Mouse (Mus musculus) thymus, postnatal 0 days (tissue): ENCODE measurements around the gene Fgd6. TPM values are rescaled to one million over a fixed set of nuclear protein-coding genes. Genes with fewer than 3 reads are reported as not detected.

Experiments
- DNase-seq: peaks from one replicate; pipeline ENCODE4 v3.0.0-alpha.2; 2015; ENCODE audit warnings: low spot score
- polyA plus RNA-seq: library from polyadenylated mRNA; unstranded; fragments of >200 nt; fragmentation: Nextera tagmentation; extraction: Ambion mirVana; gene quantifications from 2 replicates; pipeline ENCODE4 v1.2.1, GENCODE M21; 2015

Fgd6 gene
- polyA plus RNA-seq, 1 experiment from 2014 or later: 1.5 TPM

DNA sequence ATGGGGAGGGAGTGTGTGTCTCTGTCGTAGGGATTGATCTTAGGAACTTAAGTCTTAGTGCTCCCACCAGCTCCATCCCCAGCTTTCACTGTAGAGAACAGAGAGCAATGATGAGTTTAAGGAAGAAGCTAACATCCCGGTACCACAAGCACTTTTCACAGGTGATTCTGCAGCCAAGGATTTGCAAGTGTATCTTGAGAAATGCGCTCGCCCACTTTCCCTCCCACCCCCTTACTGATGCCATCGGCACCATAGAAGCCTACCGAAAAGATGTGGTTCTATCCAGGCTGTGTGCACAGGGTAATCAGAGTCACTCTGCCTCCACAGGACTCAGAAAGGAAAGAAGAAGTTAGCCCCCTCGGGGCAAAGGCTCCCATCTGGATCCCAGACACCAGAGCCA lies 97.9 kb downstream of the Fgd6 start:
- no peak for DNase-seq

DNA sequence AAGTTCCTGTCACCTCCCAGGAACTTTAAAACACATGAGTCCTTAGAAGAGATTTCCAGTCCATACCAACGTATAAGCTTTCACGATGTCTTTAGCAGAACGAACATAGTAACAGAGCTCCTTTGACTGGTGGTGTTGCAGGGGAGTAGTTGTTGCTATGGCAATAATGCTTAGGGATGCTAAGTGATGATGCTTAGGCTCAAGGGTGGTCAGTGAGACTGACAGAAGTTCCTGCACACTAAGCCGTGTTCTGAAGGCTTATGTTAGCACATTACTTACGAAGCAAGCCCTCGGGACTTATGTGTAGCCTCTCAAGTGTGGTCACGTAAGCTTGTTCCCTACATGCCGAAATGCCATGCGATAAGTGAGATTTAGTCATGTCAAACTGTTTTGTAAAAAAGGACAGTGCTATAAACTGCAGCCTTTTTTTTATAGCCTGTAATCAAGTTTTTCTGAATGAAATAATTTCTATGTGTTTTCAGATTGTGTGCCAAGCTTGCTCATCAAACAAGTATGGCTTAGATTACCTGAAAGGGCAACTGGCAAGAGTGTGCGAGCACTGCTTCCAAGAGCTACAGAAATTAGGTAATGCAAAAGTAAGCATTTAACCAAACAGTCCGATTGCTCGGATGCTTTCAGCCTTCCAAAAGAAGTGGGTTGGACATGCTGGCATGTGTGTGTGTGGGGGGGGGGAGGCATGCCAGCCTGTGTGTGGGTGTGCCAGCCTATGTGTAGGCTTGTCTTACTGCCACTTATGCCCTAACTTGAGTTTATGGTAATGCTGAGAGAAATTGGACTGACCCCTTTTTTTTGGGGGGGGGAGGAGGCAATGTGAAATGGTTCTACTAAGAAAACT lies 99.0 kb downstream of the Fgd6 start:
- DNase-seq: no peak

DNA sequence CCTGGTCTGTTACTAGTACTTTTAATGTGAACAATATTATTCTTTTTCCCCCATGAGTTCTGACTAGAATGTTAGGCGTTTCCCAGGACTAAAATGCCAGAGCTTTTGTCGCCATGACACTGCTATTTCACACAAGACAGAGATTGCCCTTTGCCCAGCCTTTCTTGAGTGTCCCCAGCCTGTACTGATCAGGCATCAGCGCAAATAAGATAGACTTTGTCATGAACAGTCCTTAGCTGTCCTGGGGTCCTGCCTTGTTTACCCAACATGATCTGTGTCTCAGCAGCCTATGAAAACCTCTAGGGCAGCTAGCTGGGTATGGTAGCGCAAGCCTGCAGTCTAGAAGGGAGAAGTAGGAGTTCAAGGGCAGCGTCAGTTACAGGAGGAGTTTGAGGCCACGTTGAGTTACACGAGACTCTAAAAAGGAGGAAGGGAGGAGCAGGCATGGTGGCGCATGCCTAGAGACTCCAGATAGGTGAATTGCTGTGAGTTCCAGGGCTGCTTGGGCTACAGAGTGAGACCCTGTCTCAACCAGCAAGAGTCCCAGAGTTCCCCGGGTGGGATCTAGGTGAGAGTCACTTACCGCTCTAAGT lies 103.2 kb downstream of the Fgd6 start:
- no peak for DNase-seq

DNA sequence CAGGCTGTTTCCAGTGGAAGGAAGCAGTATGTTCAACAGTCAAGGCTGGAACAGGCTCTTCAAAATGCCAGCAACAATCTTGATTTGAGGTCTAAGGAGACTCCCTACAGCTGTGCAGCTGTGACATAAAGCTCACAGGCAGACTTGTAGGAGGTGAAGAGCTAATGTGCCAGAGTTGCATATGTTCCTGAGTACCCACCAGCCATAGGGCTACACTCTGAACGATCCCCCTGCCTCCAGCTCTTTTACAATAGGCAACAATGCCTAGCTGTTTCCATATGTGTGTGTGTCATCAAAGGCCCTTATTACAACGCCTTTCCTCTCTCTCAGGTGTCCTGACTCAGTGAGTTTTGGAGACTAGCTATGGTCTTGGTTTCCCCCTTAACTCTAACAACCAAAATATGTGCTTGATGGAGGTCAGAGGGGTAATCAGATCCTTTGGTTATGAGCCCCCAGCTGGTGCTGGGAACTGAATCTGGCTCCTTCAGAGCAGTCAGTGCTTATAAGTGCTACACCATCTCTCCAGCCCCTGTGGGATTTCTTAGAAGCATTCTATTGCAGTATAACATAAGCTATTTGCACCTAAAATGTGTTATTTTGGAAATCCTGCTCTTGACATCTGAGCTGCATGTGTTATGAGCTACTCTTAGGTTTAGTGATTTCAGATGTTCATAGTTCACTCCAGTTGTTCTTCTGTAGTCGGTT lies 104.6 kb downstream of the Fgd6 start:
- no peak for DNase-seq

DNA sequence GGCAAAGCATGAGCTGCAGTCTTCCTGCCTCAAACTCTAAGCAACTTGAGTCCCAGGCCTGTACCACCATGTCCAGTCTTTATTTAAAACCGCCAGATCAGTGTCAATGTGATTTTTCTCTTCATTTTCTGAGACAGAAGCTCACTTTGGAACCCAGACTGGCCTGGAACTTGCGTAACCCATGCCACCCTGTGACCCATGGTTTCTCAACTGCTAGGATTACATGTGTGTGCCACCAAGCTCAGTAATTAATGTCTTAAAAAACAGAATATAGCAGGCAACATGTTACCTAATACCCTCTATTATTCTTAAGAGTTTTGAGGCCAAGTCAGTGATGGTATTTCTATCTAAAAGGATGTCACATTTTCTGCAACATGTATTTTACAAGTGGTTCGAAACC lies 106.6 kb downstream of the Fgd6 start:
- no peak for DNase-seq

DNA sequence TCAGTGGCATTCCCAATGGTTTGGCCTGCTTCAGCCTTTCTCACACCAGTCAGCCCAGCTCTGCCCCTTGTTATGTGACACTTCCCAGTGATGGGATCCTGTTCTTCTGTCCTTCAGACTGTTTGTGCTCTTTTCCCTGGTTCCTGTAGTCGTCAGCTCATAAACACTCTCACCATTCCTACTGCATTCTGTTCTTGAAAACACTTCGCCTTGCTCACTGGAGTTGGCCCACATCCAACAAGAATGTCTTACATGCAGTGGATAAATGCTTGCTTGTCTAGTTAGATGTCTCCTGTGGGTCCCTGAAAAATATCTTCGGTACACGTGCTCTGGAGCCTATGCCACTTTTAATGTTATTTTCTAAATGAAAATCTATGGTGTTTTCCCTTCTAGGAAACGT lies 108.8 kb downstream of the Fgd6 start:
- DNase-seq: no peak

DNA sequence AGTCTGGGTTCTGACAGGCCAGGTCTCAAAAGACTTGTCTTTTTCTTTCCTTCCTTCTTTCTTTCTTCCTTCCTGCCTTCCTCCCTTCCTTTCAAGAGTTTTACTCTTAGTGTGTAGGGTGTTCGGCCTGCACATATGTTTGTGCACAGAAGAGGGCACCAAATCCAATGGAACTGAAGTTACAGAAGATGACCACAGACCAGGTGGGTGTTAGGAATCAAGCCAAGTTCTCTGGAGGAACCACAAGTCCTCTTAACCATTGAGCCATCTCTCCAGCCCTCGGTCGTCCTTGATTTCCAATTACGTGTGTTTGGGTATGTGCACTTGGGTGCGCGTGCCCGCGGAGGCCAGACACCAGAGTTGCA lies 111.6 kb downstream of the Fgd6 start:
- DNase-seq: no peak

DNA sequence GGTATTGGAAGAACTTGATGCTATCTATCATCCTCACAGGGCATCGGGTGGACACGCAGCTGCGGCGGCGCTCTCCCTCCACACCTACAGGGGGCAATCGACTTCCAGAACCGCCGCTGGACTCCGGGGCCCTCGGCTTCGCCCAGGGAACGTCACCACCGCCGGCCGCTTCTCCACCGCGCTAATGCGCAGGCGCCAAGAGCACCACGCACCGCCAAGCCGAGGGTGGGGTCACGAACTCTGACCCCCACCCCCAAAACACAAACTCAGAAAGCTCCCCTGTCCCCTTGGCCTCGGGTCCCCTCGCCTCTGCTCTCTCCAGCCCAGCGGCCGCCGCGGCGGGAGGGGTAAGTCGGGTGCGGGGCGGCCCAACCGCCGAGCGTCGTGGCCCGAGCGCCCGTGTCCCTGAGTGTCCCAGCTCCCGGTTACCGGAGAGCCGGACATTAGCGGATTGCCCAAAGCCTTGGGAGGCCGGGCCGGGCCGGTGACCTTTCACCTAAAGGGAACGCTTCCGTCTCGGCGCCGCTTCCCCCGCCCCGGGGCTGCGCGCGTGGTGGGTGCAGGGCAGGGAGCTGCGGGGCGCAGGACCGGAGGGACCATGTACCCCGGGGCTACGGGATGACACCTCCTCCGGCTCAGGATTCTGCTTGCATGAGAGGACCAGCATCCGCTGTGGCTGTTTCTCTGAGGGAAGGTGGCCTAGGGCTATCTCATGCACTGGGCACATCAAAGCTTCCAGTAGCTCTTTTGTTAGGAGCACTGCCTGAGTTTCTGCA lies 112.1 kb downstream of the Fgd6 start, which contains the start of gene Nr2c1:
TSS of gene Nr2c1 (plus strand) at position 268 of the 776 bp plus-strand sequence.
- peak; percentile 64 for DNase-seq

DNA sequence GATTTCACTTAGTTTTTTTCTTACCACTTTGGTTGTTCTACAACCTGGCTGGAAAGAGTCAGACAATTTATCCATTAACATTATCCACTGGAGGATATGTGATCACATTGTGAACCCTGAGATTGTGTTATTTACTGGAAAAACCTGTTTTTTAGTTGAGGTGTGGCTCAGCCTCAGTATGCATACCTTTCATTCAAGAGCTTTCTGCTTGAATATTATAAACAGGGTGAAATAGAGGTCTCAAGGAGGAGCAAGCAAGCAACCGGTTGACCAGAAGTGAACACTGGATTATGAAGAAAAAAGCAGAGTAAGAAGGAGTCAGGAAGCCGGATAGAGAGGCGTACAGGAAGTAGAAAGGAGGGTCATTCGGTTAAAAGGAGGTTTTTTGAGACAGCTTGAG lies 115.7 kb downstream of the Fgd6 start:
- no peak for DNase-seq

DNA sequence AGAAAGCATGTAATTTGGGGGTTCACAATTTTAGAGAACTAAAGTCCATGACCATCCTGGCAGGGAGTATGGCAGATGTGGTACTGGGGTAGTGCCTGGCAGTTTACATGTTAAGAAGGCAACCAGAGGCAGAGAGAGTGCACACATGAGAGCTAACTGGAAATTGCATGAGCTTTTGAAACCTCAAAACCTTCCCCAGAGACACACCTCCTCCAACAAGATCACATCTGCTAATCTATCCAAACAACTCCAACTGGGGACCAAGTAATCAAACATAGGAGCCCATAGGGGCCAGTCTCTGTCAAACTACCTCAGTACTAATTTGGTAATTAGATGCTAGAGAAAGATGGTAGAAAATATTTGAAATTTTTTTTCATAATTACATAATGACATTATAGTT lies 118.0 kb downstream of the Fgd6 start:
- DNase-seq: no peak

DNA sequence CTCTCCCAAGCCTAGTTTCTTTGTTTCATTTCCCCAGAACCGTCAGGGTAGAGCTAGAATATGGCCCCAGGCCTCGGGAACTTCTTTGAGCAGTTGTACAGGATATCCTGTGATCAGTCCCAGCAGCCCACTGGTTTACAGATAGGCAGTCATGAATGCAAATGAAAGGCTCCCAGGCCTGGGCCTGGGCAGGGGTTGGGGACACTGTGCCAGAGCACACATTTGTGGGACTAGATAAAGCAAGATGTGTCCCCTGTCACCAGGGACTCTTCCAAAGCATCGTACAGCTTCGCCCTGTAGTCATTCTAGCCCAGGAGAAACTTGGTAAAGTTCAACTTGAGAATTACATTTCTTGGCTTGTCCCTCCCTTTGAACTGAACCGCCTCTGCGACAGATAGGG lies 123.2 kb downstream of the Fgd6 start:
- no peak for DNase-seq

DNA sequence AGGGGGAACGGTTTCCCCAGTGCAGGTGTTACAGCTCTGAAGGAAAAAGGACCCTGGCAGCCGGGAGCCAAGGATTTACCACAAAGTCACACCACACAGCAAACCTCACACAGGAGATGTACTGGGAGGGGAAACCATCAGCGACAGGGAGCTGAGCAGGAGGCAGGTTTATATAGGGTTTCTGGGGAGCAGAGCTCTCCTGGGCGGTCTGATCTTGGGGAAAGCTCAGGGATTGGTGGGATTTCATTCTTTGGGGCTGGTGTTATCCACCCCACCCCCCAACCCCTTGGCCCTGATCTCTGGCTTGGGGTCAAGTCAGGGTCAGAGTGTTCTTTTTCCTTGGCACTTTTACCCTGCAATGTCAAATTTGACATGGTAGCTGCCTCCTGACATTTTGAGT lies 123.6 kb downstream of the Fgd6 start:
- DNase-seq: no peak

DNA sequence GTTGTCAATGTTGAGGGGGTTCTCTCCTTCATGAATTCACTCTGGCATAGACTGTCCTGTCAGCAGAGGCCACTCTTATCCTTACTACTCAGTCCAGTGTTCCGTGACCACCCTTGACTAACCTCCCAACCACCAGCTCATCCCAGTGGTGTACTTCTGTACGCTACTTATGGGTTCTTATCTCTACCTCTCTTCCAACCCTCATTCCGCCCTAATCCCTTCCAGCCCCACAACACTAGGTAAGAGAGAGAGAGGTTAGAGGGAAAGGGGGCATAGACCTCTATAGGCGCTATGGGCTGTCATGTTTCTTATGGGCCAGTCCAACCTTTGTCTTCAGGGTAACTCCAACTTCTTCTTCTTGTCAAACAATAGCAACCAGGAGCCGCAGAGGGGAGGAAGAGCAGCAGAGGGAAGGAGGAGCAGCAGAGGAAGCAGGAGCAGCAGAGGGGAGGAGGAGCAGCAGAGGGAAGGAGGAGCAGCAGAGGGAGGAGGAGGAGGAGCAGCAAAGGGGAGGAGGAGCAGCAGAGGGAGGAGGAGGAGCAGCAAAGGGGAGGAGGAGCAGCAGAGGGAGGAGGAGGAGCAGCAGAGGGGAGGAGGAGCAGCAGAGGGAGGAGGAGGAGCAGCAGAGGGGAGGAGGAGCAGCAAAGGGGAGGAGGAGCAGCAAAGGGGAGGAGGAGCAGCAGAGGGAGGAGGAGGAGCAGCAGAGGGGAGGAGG lies 125.4 kb downstream of the Fgd6 start:
- DNase-seq: no peak

DNA sequence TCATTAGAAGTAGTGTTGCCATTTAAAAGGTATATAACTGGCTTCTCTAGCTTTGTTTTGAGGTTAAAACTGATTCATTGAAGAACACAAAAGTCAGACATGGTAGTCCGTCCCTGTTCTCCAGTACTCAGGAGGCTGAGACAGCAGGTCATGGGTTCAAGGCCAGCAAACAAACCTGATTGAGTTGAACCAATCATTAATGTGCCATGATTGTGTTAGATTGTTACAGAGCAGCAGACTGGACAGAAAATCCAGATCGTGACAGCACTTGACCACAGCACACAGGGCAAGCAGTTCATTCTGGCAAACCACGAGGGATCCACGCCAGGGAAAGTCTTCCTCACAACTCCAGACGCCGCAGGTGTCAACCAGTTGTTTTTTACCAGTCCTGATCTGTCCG lies 126.2 kb downstream of the Fgd6 start:
- no peak for DNase-seq

DNA sequence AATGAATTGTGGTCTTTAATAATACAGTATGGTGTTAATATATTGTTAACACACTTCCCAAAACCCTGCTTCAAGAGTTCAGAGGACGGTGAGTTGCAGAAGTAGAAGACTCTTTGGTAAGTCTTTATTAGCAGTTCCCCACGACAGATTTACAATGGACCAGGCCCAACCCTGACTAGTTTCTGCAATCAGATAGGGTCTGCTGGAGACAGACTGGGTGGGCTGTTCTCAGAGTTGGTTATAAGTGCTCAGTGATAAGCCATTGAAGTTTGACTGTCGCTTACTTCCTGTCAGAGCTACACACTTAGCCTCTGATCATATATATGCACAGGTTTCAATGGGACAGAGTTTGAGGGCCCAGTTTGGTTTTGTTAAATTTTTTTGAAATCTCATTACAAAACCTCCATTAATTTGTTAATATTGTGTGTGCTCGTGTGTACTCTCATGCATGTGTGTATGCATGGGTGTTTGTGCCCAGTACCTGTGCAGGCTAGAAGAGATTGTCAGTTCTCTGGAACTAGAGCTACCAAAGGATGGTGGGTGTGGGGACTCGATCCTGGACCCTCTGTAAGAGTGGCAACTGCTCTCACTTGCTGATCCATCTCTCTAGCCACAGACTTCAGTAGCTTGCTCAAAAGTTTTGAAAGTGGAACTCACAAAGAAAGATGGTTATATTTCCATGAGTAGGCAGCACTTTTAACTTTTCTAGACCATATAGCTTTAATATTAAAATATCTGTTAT lies 128.5 kb downstream of the Fgd6 start:
- no peak for DNase-seq

DNA sequence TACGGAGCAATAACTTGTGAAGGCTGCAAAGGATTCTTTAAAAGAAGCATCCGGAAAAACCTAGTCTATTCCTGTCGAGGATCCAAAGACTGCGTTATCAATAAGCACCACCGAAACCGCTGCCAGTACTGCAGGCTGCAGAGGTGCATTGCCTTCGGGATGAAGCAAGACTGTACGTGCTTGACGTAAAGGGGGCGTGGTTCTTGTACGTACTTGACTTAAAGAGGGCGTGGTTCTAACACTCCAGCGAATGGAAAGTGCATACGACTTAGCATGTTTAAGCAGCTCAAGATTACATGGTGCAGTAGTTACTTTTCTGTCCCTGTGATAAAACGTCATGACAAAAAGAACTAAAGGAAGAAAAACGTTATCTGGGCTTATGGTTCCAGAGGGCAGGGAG lies 129.6 kb downstream of the Fgd6 start:
- DNase-seq: no peak

DNA sequence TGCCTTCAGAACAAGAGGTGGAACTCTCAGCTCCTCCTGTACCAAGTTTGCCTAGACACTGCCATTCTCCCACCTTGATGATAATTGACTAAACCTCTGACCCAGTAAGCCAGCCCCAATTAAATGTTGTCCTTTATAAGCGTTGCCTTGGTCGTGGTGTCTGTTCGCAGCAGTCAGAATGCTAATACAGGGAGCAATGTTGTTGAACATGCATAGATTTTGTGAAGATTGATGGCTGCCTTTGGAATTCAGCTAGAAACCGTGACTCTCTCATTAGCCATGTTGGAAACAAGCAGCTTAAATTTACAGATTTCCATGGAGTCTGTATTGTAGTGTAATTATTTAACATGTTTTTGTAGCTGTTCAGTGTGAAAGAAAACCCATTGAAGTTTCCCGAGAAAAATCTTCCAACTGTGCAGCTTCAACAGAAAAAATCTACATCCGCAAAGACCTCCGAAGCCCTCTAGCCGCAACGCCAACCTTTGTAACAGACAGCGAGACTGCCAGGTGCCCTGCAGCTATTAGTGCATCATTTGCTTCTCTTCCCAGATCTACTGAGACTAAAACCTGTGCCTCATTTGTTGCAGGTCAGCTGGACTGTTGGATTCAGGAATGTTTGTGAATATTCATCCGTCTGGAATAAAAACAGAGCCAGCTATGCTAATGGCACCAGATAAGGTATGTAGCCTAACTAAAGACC lies 131.4 kb downstream of the Fgd6 start:
- DNase-seq: no peak

DNA sequence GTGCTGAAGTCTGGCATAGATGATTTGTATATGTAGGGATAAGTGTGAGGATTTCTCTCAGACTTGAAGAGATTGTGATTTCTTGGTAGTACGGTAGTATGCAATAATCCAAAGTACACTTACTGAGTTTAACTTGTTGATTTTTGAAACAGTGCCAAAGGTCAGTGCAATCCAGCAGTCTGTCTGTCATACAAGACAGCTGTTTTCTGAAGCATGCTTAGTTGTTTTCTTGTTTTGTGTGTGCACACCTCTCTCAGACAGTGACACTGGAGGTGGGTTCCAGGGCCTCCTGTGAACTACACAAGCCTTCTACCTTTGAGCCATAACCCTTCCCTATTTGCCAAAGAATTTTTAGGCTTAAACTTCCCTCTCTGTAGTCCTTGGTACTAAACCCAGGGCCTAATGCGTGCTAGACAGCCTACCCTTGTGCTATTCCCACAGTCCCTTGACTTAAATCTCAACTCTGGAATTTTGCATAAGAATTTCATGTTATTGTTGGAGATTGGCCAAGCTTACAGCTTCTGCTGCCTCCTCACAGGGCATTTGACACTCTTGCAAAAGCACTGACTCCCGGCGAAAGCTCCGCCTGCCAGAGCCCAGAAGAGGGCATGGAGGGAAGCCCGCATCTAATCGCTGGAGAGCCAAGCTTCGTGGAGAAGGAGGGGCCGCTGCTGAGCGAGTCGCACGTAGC lies 135.8 kb downstream of the Fgd6 start:
- DNase-seq: no peak

DNA sequence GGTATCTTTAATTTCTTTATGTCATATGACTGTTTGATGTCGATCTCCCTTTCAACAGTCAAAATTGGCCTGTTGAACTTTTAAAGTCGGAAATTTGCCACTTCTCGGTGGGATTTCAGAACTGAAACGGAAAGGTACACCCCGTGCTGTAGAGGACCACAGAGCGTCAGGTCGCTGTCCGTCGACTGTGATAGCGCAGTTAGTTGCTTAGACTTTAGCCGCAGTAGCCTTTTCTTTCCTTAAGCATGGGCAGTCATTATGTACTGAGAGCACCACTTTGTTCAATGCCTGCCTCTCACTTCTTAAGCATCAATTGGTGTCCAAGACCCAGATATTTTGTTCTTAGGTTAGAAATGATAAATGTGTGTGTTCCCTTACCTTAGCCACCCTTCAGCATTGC lies 136.3 kb downstream of the Fgd6 start:
- no peak for DNase-seq
